Mouse (Mus musculus): ENCODE measurements at regions not wholly inside any gene's neighbourhood (a gene's known extent, or its start where the extent isn't known, plus 50 kb on each side); places are given as distances from the start of the nearest gene placed in this dataset.

GRCm38 (mm10) chr16:30737524-30737923 is 138.0 kb downstream of the Fam43a start:
- TF ChIP-seq EP300 (IDR thresholded peaks at IDR 0.05; ENCODE audit: insufficient read depth, low read depth, low read length) (no peak), POLR2A (IDR thresholded peaks at IDR 0.05; ENCODE audit: insufficient read depth, low read depth, low read length) (no peak)
